Mouse (Mus musculus) thymus, postnatal 0 days (tissue): ENCODE data around the gene Des. TPM values are rescaled to one million over a fixed set of nuclear protein-coding genes. Genes with fewer than 3 reads are reported as not detected.

ENCODE experiments used
- DNase-seq: peaks from one replicate; pipeline ENCODE4 v3.0.0-alpha.2; 2015; ENCODE audit warnings: low spot score
- polyA plus RNA-seq: library from polyadenylated mRNA; unstranded; fragments of >200 nt; fragmentation: Nextera tagmentation; extraction: Ambion mirVana; gene quantifications from 2 replicates; pipeline ENCODE4 v1.2.1, GENCODE M21; 2015

The Des gene
- polyA plus RNA-seq, 1 experiment from 2014 or later, result 6.0 TPM

- DNase-seq, result no peak
Measured at GRCm38 (mm10) chr1:75381482-75382355, 21.6 kb downstream of the Des start.

GRCm38 (mm10) chr1:75382356-75383071, 22.4 kb downstream of the Des start:
- DNase-seq, result no peak

GRCm38 (mm10) chr1:75384470-75385141, 24.5 kb downstream of the Des start:
- no peak for DNase-seq

- no peak for DNase-seq
Measured at GRCm38 (mm10) chr1:75385142-75385730, 25.1 kb downstream of the Des start.

- DNase-seq, result no peak
Measured at GRCm38 (mm10) chr1:75386149-75386548, 26.0 kb downstream of the Des start.

GRCm38 (mm10) chr1:75387469-75387928, 27.4 kb downstream of the Des start:
- DNase-seq, result no peak

GRCm38 (mm10) chr1:75387929-75388897, 28.1 kb downstream of the Des start:
- DNase-seq, result no peak

- no peak for DNase-seq
Measured at GRCm38 (mm10) chr1:75388898-75389515, 28.9 kb downstream of the Des start.

- DNase-seq, result no peak
Measured at GRCm38 (mm10) chr1:75393139-75393538, 33.0 kb downstream of the Des start.

- no peak for DNase-seq
Measured at GRCm38 (mm10) chr1:75393846-75394245, 33.7 kb downstream of the Des start.

- DNase-seq, result peak; percentile 57
Measured at GRCm38 (mm10) chr1:75398761-75399402, 38.8 kb downstream of the Des start.

- no peak for DNase-seq
Measured at GRCm38 (mm10) chr1:75399755-75400492, 39.8 kb downstream of the Des start.

- no peak for DNase-seq
Measured at GRCm38 (mm10) chr1:75400493-75401115, 40.5 kb downstream of the Des start.

GRCm38 (mm10) chr1:75405547-75405946, 45.4 kb downstream of the Des start:
- DNase-seq, result no peak

GRCm38 (mm10) chr1:75406173-75406572, 46.0 kb downstream of the Des start:
- no peak for DNase-seq

- DNase-seq, result no peak
Measured at GRCm38 (mm10) chr1:75407056-75407455, 46.9 kb downstream of the Des start.

GRCm38 (mm10) chr1:75408210-75408609, 48.1 kb downstream of the Des start:
- no peak for DNase-seq

GRCm38 (mm10) chr1:75409950-75410349, 49.8 kb downstream of the Des start:
- no peak for DNase-seq
